Mouse (Mus musculus) bone marrow macrophage, adult 2 months (primary cell): Measurements from ENCODE around the gene Ifrd1. TPM values are rescaled to one million over a fixed set of nuclear protein-coding genes. Genes with fewer than 3 reads are reported as not detected.

Source experiments
- H3K27ac ChIP-seq: 2 replicates; pipeline ENCODE4 v1.5.1; 2012; ENCODE audit warnings: low read depth, low read length; ENCODE audit not compliant: insufficient read depth
- H3K4me1 ChIP-seq: 2 replicates; pipeline ENCODE4 v1.6.1; 2012; ENCODE audit warnings: low read length; ENCODE audit not compliant: control insufficient read depth, insufficient read depth
- H3K4me3 ChIP-seq: 2 replicates; pipeline ENCODE4 v1.5.1; 2012; ENCODE audit warnings: mild to moderate bottlenecking, low read length, moderate library complexity; ENCODE audit not compliant: insufficient read depth
- CTCF ChIP-seq: IDR thresholded peaks from 2 replicates; pipeline ENCODE4 v1.5.1; 2012; ENCODE audit warnings: low read depth, mild to moderate bottlenecking, low read length, moderate library complexity
- POLR2A ChIP-seq: IDR thresholded peaks from 2 replicates; pipeline ENCODE4 v1.6.1; 2012; ENCODE audit warnings: mild to moderate bottlenecking, low read depth, low read length, borderline replicate concordance
- polyA plus RNA-seq: library from polyadenylated mRNA; stranded (reverse); fragments of >200 nt; gene quantifications from 2 replicates; pipeline ENCODE4 v1.2.4, GENCODE M21; 2012; ENCODE audit not compliant: missing spikeins, insufficient read depth, insufficient read length

Gene Ifrd1
- polyA plus RNA-seq, 1 experiment = 46.0 TPM

DNA sequence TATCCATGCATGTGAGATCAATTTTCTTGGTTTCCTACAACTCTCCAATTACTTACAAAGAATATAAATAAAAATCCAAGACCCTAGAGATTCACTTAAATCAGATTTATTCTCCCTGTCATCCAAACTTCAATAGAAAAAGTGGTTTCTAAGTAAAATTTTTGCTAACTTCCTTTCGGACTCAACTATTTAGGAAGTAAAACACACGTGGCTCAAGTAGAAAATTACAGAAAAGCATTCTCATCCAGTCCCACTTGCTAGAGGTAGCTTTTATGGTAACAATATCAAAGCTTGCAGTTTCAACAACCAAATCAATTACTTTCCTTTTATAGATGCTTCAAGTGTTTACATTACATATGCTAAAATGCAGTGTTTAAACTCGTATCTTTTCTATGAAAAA lies 27.4 kb downstream of the Ifrd1 start:
- no peak for TF ChIP-seq CTCF
- TF ChIP-seq POLR2A = no peak
- Histone ChIP-seq H3K4me3 (peak overlapping the region; percentile 59), H3K27ac (peak overlapping the region; percentile 41; the same call in 1 of the 2 replicates), H3K4me1 (peaks cover 17% of the 10 kb centered on the region)

DNA sequence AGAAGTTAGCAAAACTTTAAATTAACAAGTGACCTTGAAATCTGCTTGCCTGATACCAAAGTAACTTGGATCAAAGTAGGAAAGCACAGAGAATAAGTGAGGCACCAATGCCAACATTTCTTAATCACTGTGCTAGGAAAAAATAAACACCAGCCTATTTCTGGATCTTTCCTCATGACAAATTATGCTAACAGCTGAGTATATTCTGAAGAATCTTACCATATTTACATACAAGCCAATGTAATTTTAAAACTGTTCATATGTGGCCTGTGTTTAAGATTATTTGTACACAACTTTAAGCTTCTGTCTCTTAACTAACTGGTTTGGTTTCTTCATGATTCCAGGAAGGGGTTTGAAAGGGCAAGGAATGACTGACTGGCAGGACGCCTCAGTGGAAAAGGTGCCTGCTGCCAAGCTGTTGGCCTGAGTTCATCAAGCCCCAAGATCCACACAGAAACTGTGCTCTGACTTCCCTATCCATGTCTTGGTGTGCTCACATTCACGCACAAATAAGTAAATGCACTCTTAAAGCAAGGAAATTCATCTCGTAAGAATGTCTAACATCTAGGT lies 28.2 kb downstream of the Ifrd1 start:
- H3K4me1 ChIP-seq = peaks cover 17% of the 10 kb centered on the region
- TF ChIP-seq POLR2A (no peak), CTCF (no peak)
- H3K27ac ChIP-seq = peak overlapping the region; percentile 3; the same call in 1 of the 2 replicates
- H3K4me3 ChIP-seq = peak overlapping the region; percentile 44

DNA sequence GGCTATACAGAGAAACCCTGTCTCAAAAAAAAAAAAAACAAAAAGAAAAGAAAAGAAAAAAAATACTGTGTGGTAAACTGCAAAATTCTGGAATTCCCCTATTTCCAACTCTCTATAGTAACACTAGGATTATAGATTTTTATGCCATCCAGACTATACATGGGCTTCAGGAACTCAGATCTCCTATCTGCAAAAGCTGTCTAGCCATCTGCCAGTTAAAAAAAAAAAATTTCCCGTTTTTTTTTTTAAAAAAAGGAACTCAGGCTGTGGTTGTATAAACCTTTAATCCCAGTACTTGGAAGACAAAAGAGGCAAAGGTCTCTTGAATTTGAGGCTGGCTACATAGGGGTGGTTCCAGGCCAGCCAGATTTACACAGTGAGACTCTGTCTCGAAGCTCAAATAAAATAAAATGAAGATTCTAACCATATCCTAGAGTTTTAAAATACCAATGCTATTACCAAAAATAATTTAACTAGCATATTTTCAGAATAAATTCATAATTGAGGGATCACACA lies 29.8 kb downstream of the Ifrd1 start:
- H3K4me1 ChIP-seq = peaks cover 10% of the 10 kb centered on the region
- no peak overlapping the region for H3K4me3 ChIP-seq
- H3K27ac ChIP-seq = no peak overlapping the region
- TF ChIP-seq CTCF (no peak), POLR2A (no peak)

DNA sequence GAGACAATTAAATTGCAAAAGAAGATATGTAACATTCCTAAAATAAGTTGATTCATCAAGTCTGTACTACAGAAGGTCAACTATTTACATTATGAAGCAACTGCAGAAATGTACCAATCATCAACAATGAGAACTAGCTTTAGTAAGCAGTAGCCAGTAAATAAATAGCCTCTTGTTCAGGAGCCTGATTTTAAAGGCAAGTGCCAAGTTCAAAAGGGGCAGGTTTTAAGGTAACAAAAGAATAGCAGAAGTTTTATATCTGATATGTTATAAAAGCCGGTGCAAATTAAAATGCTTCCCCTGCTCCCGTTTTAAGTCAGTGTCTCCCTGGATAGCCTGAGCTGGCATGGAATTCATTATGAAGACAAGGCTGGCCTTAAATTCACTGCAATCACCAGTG lies 30.5 kb downstream of the Ifrd1 start:
- Histone ChIP-seq H3K4me1 (peaks cover 10% of the 10 kb centered on the region), H3K27ac (no peak overlapping the region), H3K4me3 (no peak overlapping the region)
- no peak for TF ChIP-seq CTCF
- TF ChIP-seq POLR2A = no peak

DNA sequence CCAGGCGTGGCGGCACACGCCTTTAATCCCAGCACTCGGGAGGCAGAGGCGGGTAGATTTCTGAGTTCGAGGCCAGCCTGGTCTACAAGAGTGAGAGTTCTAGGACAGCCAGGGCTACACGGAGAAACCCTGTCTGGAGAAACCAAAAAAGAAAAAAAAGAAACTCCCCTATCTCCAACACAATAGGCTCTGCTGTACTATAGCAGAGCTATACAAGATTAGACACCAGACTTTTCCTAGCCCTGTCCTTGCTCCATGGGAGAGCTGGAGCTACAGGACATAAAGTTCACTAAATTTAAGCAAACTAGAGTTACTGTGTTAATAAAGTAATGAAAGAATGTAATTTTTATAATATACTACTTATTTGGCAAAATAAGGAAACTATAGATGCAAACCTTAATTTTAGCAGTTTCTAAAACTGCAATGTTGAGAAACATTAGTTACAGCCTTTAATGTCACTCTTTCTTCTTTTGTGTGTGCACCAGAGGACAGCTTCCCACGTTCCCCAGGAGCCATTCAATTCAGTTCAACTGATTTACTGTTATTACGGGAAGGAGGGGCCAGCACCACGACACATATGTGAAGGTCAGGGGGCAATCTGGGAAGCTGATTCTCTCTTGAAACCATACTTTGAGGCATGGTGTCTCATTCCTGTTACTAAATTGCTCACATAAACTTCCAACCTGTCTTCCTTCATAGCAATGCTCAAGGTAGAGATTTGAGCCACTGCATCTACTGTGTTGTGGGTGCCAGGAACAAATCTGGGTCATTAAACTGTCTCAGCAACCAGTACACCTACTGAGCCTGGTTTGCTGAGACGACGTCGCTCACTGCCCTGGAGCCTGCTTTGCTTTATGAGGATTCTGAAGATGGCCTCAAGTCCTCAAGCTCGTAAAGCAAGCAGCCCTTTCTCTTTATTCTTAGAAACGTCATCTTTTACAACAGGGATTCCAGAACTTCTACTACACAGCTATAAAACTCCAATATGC lies 33.1 kb downstream of the Ifrd1 start:
- TF ChIP-seq POLR2A (no peak), CTCF (no peak)
- no peak overlapping the region for H3K4me3 ChIP-seq
- no peak overlapping the region for H3K27ac ChIP-seq
- H3K4me1 ChIP-seq = peaks cover 10% of the 10 kb centered on the region

DNA sequence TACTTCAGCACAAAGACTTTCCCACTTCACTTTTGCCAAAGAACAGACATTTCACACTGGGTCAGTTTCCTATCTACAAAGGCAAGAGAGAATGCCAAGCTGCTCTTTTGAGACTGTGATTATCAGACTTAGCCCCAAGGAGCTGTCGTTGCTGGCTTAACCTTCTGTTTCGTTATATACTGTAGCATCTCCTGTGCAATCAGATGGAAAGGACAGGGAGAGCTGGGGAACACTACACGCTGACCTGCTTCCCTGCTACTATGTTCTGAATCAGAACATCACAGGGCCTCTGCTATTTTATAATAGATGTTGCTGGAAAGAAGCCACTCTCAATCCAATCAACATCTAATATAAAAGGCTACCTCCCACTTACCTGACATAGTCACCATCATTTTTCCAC lies 39.3 kb downstream of the Ifrd1 start:
- TF ChIP-seq CTCF (no peak), POLR2A (no peak)
- Histone ChIP-seq H3K4me3 (no peak overlapping the region), H3K4me1 (peaks cover 15% of the 10 kb centered on the region), H3K27ac (no peak overlapping the region)

DNA sequence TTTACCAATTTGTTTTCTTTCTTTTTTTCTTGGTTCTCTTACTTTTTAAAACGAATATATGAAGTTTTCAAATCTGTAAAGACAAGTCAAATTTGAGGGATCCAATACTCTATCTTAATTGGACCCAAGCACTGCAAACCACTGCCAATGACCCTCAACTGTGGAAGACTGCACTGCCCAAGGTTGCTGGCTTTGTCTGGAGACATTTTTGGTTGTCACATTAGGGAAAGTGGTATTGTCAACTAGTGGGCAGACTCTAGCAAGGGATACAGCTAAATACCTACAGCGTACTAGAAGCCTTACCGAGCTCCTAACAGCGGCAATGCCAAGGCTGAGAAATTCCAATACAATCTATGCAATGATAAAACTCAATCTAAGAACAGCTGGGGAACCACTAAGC lies 40.4 kb downstream of the Ifrd1 start:
- no peak overlapping the region for H3K4me3 ChIP-seq
- no peak overlapping the region for H3K27ac ChIP-seq
- TF ChIP-seq POLR2A (no peak), CTCF (no peak)
- H3K4me1 ChIP-seq = peaks cover 15% of the 10 kb centered on the region

DNA sequence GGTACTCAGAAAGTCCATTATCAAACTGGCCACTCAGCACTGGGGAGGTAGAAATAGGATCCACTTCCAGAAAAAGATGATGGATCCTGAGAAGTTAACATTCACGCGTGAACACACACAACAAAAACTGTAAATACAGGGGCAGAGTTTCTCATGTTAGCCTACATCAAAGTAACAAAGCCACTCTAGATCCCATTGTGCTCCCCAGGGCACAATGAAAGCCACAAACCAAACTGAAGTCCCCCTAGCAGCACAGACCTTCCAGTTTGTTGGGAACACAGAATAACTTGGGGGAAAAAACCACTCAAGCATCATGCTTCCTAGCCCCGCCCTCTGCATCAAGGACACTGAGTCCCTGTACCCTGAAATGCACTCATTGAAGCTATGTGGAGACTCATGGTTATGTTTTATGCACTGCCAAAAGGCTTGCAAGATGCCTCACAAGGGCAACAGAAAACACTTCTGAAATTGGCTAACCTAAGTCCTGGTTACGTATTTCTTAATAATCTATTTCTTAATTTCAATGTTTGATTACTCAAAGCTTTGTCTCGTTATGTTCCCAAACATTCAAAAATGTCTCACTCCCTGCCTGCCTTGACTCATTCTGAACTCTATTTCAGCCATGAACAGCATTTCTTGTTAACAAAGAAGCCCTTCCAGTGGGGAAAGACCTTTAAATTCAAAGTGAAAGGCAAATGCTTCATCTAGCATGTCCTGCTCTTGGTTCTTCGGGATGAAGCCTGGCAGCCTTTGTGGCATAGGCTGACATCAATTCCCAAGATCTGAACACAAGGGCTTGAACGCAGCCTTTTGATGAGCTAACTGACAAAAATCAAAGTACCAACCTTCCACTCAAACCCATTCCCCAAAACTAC lies 45.9 kb downstream of the Ifrd1 start:
- H3K27ac ChIP-seq = no peak overlapping the region
- TF ChIP-seq POLR2A = no peak
- TF ChIP-seq CTCF = no peak
- H3K4me1 ChIP-seq = peaks cover 15% of the 10 kb centered on the region
- H3K4me3 ChIP-seq = no peak overlapping the region

DNA sequence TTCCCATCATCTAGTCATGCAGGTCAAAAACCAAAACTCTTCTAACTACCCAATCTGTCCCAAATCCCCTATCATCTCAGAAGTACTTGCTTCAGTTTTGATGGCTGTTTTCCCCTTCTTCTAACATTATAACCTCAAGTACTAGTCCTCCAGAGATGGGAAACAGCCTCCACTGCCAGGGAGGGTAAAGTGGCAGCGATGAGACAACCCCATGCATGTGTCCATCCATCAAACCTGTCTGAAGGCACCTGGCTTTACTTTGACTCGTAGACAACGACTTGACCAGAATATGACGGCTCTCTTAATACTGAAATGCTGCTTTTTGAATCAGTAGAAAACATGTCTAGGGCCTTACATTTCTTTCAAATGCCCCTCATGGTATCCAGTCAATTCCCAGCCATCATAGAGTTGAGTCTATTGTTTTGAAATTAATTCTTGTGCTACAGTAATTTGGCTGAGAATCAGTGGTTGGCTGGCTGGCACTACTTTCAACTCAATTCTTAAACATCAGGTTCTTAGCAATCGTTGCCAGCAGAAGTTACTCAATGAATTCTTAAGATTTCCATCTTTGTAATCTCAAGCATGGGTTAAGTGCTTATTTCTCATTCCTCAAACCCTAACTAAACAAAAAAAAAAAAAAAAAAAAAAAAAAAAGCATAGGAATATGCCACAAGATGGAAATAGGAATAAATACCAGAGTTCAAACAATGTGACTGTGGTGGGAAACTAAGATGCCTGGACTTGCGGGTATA lies 47.6 kb downstream of the Ifrd1 start:
- Histone ChIP-seq H3K27ac (no peak overlapping the region), H3K4me3 (no peak overlapping the region), H3K4me1 (peaks cover 4% of the 10 kb centered on the region)
- TF ChIP-seq POLR2A (no peak), CTCF (no peak)
